Mouse (Mus musculus) left cerebral cortex, adult 9 months (tissue): Measurements from ENCODE around the gene Ago1.

Experiments used
- DNase-seq, 2 experiments: peaks; one replicate each; pipeline ENCODE4 v3.0.0; 2022; ENCODE audit warnings: low spot score in 2 of 2

The Ago1 gene

DNA sequence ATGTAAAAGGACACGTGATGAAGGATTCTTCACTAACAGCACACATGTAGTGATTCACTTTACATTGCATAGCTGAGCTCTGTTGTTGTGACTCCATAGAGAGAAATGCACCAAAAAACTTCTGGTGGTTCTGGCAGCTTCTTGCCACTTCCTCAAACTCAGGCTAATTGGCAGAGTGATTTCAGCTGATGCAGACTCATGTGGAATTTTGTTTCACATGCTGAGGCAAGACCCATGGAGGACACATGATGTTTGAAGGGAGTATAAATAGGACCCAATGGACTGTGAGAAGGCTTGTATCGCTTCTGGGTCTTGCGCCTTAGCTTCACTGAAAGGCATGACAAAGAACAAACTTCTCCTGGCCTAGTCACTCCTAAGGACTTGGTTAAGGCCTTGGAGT is 55.9 kb downstream of the Ago1 start:
- DNase-seq = no peak
